Mouse (Mus musculus): ENCODE data around the gene Hist1h2bg. TPM values are rescaled to one million over a fixed set of nuclear protein-coding genes. Genes with fewer than 3 reads are reported as not detected.

Hist1h2bg gene
- 10 to 100 TPM; 93.3 to 96.2 TPM for total RNA-seq (2021)
- long read RNA-seq, experiment 1, partial matches to known transcripts = 0 of 1 reads
- long read RNA-seq, experiment 1, other reads (novel, unspliced or antisense) = 0 of 1 reads
- long read RNA-seq, experiment 2 = 0 reads

GRCm38 (mm10) chr13:23571022-23571503, at the start of gene Hist1h2bg, which contains the start of gene Hist1h2ae:
Hist1h2bg (plus strand) TSS chr13:23571396.
Hist1h2ae (minus strand) TSS chr13:23571220.
- peak; percentile 74 to 95 for DNase-seq (ENCODE audit: low spot score in 2 of 2)

- peak; percentile 62 to 83 for DNase-seq (ENCODE audit: low spot score in 2 of 2)
Measured at GRCm38 (mm10) chr13:23521703-23522102, 49.5 kb upstream of the Hist1h2bg start.

- DNase-seq (ENCODE audit: low spot score in 2 of 2) = no peak
Measured at GRCm38 (mm10) chr13:23523976-23524375, 47.2 kb upstream of the Hist1h2bg start.

- DNase-seq (ENCODE audit: low spot score in 2 of 2) = peak; percentile 73 to 80
Measured at GRCm38 (mm10) chr13:23524654-23525053, 46.5 kb upstream of the Hist1h2bg start.

GRCm38 (mm10) chr13:23525901-23526300, 45.3 kb upstream of the Hist1h2bg start:
- DNase-seq (ENCODE audit: low spot score in 2 of 2) = no peak

GRCm38 (mm10) chr13:23526312-23526711, 44.9 kb upstream of the Hist1h2bg start:
- peak; percentile 94 to 96 for DNase-seq (ENCODE audit: low spot score in 2 of 2)

- DNase-seq (ENCODE audit: low spot score in 2 of 2) = no peak
Measured at GRCm38 (mm10) chr13:23529005-23529404, 42.2 kb upstream of the Hist1h2bg start.

- DNase-seq (ENCODE audit: low spot score in 2 of 2) = no peak
Measured at GRCm38 (mm10) chr13:23529480-23530165, 41.6 kb upstream of the Hist1h2bg start.

GRCm38 (mm10) chr13:23530181-23530900, 40.9 kb upstream of the Hist1h2bg start:
- DNase-seq (ENCODE audit: low spot score in 2 of 2) = peak; percentile 78 to 88

- DNase-seq (ENCODE audit: low spot score in 2 of 2) = peak; percentile 96 to 99
Measured at GRCm38 (mm10) chr13:23530901-23531875, 40.0 kb upstream of the Hist1h2bg start, which contains the start of gene Hist1h4h. Hist1h4h (plus strand) TSS chr13:23531050.

- no peak for DNase-seq (ENCODE audit: low spot score in 2 of 2)
Measured at GRCm38 (mm10) chr13:23532262-23533075, 38.7 kb upstream of the Hist1h2bg start.

- DNase-seq (ENCODE audit: low spot score in 2 of 2) = peak in 1 of 2 experiments; percentile 88
Measured at GRCm38 (mm10) chr13:23533560-23534367, 37.4 kb upstream of the Hist1h2bg start, which contains the start of gene Hist1h2af. Hist1h2af (plus strand) TSS chr13:23533906.

- peak in 1 of 2 experiments; percentile 56 for DNase-seq (ENCODE audit: low spot score in 2 of 2)
Measured at GRCm38 (mm10) chr13:23534368-23535131, 36.6 kb upstream of the Hist1h2bg start.

GRCm38 (mm10) chr13:23535137-23536075, 35.8 kb upstream of the Hist1h2bg start, which contains the start of gene Hist1h3g:
Hist1h3g (plus strand) TSS chr13:23535422.
- peak; percentile 87 to 96 for DNase-seq (ENCODE audit: low spot score in 2 of 2)

- no peak for DNase-seq (ENCODE audit: low spot score in 2 of 2)
Measured at GRCm38 (mm10) chr13:23536076-23536822, 34.9 kb upstream of the Hist1h2bg start.

Data from layer of hippocampus, postnatal 14 days (tissue).